Mouse (Mus musculus): ENCODE data around the gene Wwc2. TPM values are rescaled to one million over a fixed set of nuclear protein-coding genes. Genes with fewer than 3 reads are reported as not detected.

The Wwc2 gene
- polyA plus RNA-seq, 1 experiment from 2014 or later = 15.7 TPM

GRCm38 (mm10) chr8:47853356-47853755 is 137.4 kb downstream of the Wwc2 start:
- no peak overlapping the region for H3K4me2 ChIP-seq (replicated peaks)
- no peaks in the 10 kb centered on the region for H3K27me3 ChIP-seq
- peaks cover 8% of the 10 kb centered on the region; the same call in 1 of the 2 replicates for H3K4me1 ChIP-seq
- H3K9me3 ChIP-seq (replicated peaks) = no peaks in the 10 kb centered on the region
- H3K9ac ChIP-seq = no peak overlapping the region
- H3K27ac ChIP-seq = no peak overlapping the region
- ATAC-seq (ENCODE audit: low FRiP score) = no peak
- H3K4me3 ChIP-seq = no peak overlapping the region
- peaks cover 24% of the 10 kb centered on the region; the same call in 1 of the 2 replicates for H3K36me3 ChIP-seq
- 84% methylated on average over 5 of the region's 5 CpGs for WGBS

- Histone ChIP-seq H3K36me3 (peaks cover 29% of the 10 kb centered on the region), H3K4me3 (no peak overlapping the region), H3K9ac (no peak overlapping the region), H3K9me3 (replicated peaks) (no peaks in the 10 kb centered on the region), H3K27ac (peak overlapping the region; percentile 52), H3K4me2 (replicated peaks) (no peak overlapping the region), H3K27me3 (no peaks in the 10 kb centered on the region), H3K4me1 (peaks cover 8% of the 10 kb centered on the region; the same call in 1 of the 2 replicates)
- no peak for ATAC-seq (ENCODE audit: low FRiP score)
- WGBS = 75% methylated on average over 5 of the region's 5 CpGs
These were observed 138.0 kb downstream of the Wwc2 start for GRCm38 (mm10) chr8:47852737-47853136.

- Histone ChIP-seq H3K4me2 (replicated peaks) (no peak overlapping the region; the same call in 1 of the 2 replicates), H3K9me3 (replicated peaks) (no peaks in the 10 kb centered on the region), H3K4me3 (no peak overlapping the region), H3K4me1 (peaks cover 8% of the 10 kb centered on the region; the same call in 1 of the 2 replicates), H3K9ac (no peak overlapping the region; the same call in 1 of the 2 replicates), H3K27me3 (no peaks in the 10 kb centered on the region), H3K27ac (peak overlapping the region; percentile 52), H3K36me3 (peaks cover 36% of the 10 kb centered on the region)
- ATAC-seq (ENCODE audit: low FRiP score) = no peak
- WGBS = 62% methylated on average over 12 of the region's 12 CpGs
These were observed 138.8 kb downstream of the Wwc2 start for GRCm38 (mm10) chr8:47851824-47852502.

GRCm38 (mm10) chr8:47849842-47850241 is 140.9 kb downstream of the Wwc2 start:
- H3K36me3 ChIP-seq = peaks cover 37% of the 10 kb centered on the region
- no peaks in the 10 kb centered on the region for H3K27me3 ChIP-seq
- H3K27ac ChIP-seq = no peak overlapping the region
- no peak overlapping the region for H3K4me3 ChIP-seq
- no peak for ATAC-seq (ENCODE audit: low FRiP score)
- H3K4me1 ChIP-seq = peaks cover 8% of the 10 kb centered on the region; the same call in 1 of the 2 replicates
- H3K9me3 ChIP-seq (replicated peaks) = no peaks in the 10 kb centered on the region
- H3K4me2 ChIP-seq (replicated peaks) = no peak overlapping the region
- 80% methylated on average over 8 of the region's 8 CpGs for WGBS
- no peak overlapping the region for H3K9ac ChIP-seq

GRCm38 (mm10) chr8:47847931-47848330 is 142.8 kb downstream of the Wwc2 start:
- Histone ChIP-seq H3K4me2 (replicated peaks) (no peak overlapping the region), H3K36me3 (peaks cover 44% of the 10 kb centered on the region), H3K4me1 (peaks cover 5% of the 10 kb centered on the region; the same call in 1 of the 2 replicates), H3K27ac (no peak overlapping the region), H3K9me3 (replicated peaks) (no peaks in the 10 kb centered on the region), H3K9ac (no peak overlapping the region), H3K27me3 (no peaks in the 10 kb centered on the region), H3K4me3 (no peak overlapping the region)
- WGBS = 96% methylated on average over 6 of the region's 6 CpGs
- no peak for ATAC-seq (ENCODE audit: low FRiP score)

- no peak overlapping the region for H3K9ac ChIP-seq
- H3K4me1 ChIP-seq = no peaks in the 10 kb centered on the region; the same call in 1 of the 2 replicates
- no peaks in the 10 kb centered on the region for H3K27me3 ChIP-seq
- WGBS = 94% methylated on average over 14 of the region's 14 CpGs
- H3K27ac ChIP-seq = no peak overlapping the region
- peaks cover 49% of the 10 kb centered on the region for H3K36me3 ChIP-seq
- no peak overlapping the region for H3K4me3 ChIP-seq
- H3K4me2 ChIP-seq (replicated peaks) = no peak overlapping the region
- ATAC-seq (ENCODE audit: low FRiP score) = no peak
- H3K9me3 ChIP-seq (replicated peaks) = no peaks in the 10 kb centered on the region
These were observed 143.6 kb downstream of the Wwc2 start for GRCm38 (mm10) chr8:47847161-47847560.

- Histone ChIP-seq H3K4me2 (replicated peaks) (no peak overlapping the region), H3K27me3 (no peaks in the 10 kb centered on the region), H3K9me3 (replicated peaks) (no peaks in the 10 kb centered on the region), H3K27ac (no peak overlapping the region), H3K4me3 (no peak overlapping the region), H3K4me1 (no peaks in the 10 kb centered on the region), H3K9ac (no peak overlapping the region), H3K36me3 (peaks cover 50% of the 10 kb centered on the region)
- WGBS = 71% methylated on average over 13 of the region's 13 CpGs
- ATAC-seq (ENCODE audit: low FRiP score) = no peak
These were observed 144.8 kb downstream of the Wwc2 start for GRCm38 (mm10) chr8:47845956-47846355.

- peaks cover 50% of the 10 kb centered on the region for H3K36me3 ChIP-seq
- H3K4me1 ChIP-seq = no peaks in the 10 kb centered on the region
- H3K4me2 ChIP-seq (replicated peaks) = no peak overlapping the region
- H3K9ac ChIP-seq = no peak overlapping the region
- no peaks in the 10 kb centered on the region for H3K9me3 ChIP-seq (replicated peaks)
- no peak for ATAC-seq (ENCODE audit: low FRiP score)
- H3K4me3 ChIP-seq = no peak overlapping the region
- no peaks in the 10 kb centered on the region for H3K27me3 ChIP-seq
- WGBS = 94% methylated on average over 10 of the region's 10 CpGs
- H3K27ac ChIP-seq = no peak overlapping the region
These were observed 147.1 kb downstream of the Wwc2 start for GRCm38 (mm10) chr8:47843651-47844050.

- H3K9ac ChIP-seq = no peak overlapping the region
- 86% methylated on average over 7 of the region's 7 CpGs for WGBS
- no peaks in the 10 kb centered on the region for H3K9me3 ChIP-seq (replicated peaks)
- peaks cover 50% of the 10 kb centered on the region for H3K36me3 ChIP-seq
- H3K4me2 ChIP-seq (replicated peaks) = no peak overlapping the region
- ATAC-seq (ENCODE audit: low FRiP score) = no peak
- H3K27me3 ChIP-seq = no peaks in the 10 kb centered on the region
- no peak overlapping the region for H3K4me3 ChIP-seq
- no peaks in the 10 kb centered on the region for H3K4me1 ChIP-seq
- H3K27ac ChIP-seq = no peak overlapping the region
These were observed 147.7 kb downstream of the Wwc2 start for GRCm38 (mm10) chr8:47843063-47843462.

- H3K4me2 ChIP-seq (replicated peaks) = no peak overlapping the region
- no peak for ATAC-seq (ENCODE audit: low FRiP score)
- peaks cover 5% of the 10 kb centered on the region; the same call in 1 of the 2 replicates for H3K4me1 ChIP-seq
- no peak overlapping the region for H3K9ac ChIP-seq
- H3K27me3 ChIP-seq = no peaks in the 10 kb centered on the region
- no peak overlapping the region for H3K4me3 ChIP-seq
- no peaks in the 10 kb centered on the region for H3K9me3 ChIP-seq (replicated peaks)
- no peak overlapping the region for H3K27ac ChIP-seq
- peaks cover 5% of the 10 kb centered on the region; the same call in 1 of the 2 replicates for H3K36me3 ChIP-seq
- 57% methylated on average over 1 of the region's 1 CpGs for WGBS
These were observed 156.8 kb downstream of the Wwc2 start for GRCm38 (mm10) chr8:47833944-47834343.

- 86% methylated on average over 6 of the region's 6 CpGs for WGBS
These were observed 158.1 kb downstream of the Wwc2 start for GRCm38 (mm10) chr8:47832616-47833015.

GRCm38 (mm10) chr8:47826911-47827310 is 163.8 kb downstream of the Wwc2 start:
- Histone ChIP-seq H3K4me2 (replicated peaks) (no peak overlapping the region), H3K9me3 (replicated peaks) (no peaks in the 10 kb centered on the region), H3K27ac (no peak overlapping the region), H3K9ac (no peak overlapping the region), H3K36me3 (no peaks in the 10 kb centered on the region; the same call in 1 of the 2 replicates), H3K4me1 (peaks cover 6% of the 10 kb centered on the region; the same call in 1 of the 2 replicates), H3K27me3 (no peaks in the 10 kb centered on the region), H3K4me3 (no peak overlapping the region)
- 83% methylated on average over 9 of the region's 9 CpGs for WGBS
- ATAC-seq (ENCODE audit: low FRiP score) = no peak

More at GRCm38 (mm10) chr8:47832616-47833015, 158.1 kb downstream of the Wwc2 start:
- Histone ChIP-seq H3K9ac (no peak overlapping the region), H3K9me3 (replicated peaks) (no peaks in the 10 kb centered on the region), H3K4me2 (replicated peaks) (no peak overlapping the region), H3K4me3 (no peak overlapping the region), H3K27me3 (no peaks in the 10 kb centered on the region), H3K27ac (no peak overlapping the region), H3K36me3 (peaks cover 4% of the 10 kb centered on the region; the same call in 1 of the 2 replicates), H3K4me1 (peaks cover 10% of the 10 kb centered on the region; the same call in 1 of the 2 replicates)
- ATAC-seq (ENCODE audit: low FRiP score) = no peak

- Histone ChIP-seq H3K4me1 (peaks cover 6% of the 10 kb centered on the region; the same call in 1 of the 2 replicates), H3K9ac (no peak overlapping the region), H3K27me3 (no peaks in the 10 kb centered on the region), H3K36me3 (no peaks in the 10 kb centered on the region), H3K4me3 (no peak overlapping the region), H3K27ac (no peak overlapping the region), H3K4me2 (replicated peaks) (no peak overlapping the region), H3K9me3 (replicated peaks) (no peaks in the 10 kb centered on the region)
- WGBS = 59% methylated on average over 5 of the region's 5 CpGs
- ATAC-seq (ENCODE audit: low FRiP score) = no peak
These were observed 165.1 kb downstream of the Wwc2 start for GRCm38 (mm10) chr8:47825596-47825995.

All from hindbrain, embryonic 12.5 days (tissue).